Mouse (Mus musculus) urinary bladder, adult 2 months (tissue): ENCODE data around the gene Efemp2. TPM values are rescaled to one million over a fixed set of nuclear protein-coding genes. Genes with fewer than 3 reads are reported as not detected.

Experiments used
- DNase-seq: peaks from one replicate; pipeline ENCODE4 v3.0.0; 2022; ENCODE audit warnings: low spot score
- polyA plus RNA-seq: library from polyadenylated mRNA; depleted of rRNA; stranded (reverse); fragments of >200 nt; gene quantifications from 2 replicates; pipeline ENCODE4 v1.2.3, GENCODE M21; 2012; rRNA removed

The Efemp2 gene
- polyA plus RNA-seq, 1 experiment, result 77.3 TPM

GRCm38 (mm10) chr19:5496052-5496370 is 22.3 kb downstream of the Efemp2 start:
- no peak for DNase-seq

DNA sequence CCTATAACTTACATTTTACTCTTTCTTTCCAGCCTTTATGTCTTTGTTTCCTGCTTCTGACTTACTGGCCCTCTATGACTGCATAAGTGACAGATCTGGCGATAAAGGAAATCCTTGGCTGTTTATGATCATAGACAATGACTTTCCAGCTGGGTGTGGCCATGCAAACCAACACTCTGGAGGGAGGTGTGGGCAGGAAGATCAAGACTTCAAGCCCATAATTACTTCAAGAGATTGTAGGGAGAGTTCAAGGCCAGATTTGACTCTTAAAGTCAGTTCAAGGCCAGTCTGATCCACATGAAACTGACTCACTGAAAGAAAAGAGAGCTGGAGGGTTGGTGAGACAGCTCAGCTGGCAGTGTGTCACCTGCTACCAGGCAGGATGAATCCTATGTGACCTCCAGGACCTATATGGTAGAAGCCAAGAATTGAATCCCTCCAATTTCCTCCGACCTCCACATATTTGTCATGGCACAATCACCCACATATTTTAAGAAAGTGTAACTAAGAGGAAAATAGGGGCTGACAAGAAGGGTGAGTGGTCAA is 26.6 kb downstream of the Efemp2 start:
- no peak for DNase-seq

DNA sequence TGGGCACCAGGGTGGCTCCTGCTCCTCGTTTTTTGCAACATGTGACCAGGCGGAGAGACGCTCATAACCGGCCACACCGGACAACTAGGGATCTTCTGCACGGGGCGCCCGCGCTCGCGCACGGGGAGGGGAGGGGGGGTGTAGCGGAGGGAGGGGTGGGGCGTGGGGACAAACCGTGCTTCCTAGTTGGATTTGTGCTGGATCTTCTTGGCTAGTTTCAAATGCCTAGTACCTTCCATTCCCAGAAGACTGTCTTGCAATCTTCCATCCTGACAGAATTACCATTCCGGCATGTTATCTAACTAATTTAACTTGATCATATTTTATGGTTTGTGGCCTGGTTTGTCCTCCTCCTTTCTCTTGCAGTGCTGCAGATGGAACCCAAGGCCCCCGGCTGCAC is 29.9 kb downstream of the Efemp2 start, which contains the start of gene 1700020D05Rik:
Gene 1700020D05Rik (minus strand): TSS at position 101 of the 400 bp plus-strand sequence.
- DNase-seq, result no peak

DNA sequence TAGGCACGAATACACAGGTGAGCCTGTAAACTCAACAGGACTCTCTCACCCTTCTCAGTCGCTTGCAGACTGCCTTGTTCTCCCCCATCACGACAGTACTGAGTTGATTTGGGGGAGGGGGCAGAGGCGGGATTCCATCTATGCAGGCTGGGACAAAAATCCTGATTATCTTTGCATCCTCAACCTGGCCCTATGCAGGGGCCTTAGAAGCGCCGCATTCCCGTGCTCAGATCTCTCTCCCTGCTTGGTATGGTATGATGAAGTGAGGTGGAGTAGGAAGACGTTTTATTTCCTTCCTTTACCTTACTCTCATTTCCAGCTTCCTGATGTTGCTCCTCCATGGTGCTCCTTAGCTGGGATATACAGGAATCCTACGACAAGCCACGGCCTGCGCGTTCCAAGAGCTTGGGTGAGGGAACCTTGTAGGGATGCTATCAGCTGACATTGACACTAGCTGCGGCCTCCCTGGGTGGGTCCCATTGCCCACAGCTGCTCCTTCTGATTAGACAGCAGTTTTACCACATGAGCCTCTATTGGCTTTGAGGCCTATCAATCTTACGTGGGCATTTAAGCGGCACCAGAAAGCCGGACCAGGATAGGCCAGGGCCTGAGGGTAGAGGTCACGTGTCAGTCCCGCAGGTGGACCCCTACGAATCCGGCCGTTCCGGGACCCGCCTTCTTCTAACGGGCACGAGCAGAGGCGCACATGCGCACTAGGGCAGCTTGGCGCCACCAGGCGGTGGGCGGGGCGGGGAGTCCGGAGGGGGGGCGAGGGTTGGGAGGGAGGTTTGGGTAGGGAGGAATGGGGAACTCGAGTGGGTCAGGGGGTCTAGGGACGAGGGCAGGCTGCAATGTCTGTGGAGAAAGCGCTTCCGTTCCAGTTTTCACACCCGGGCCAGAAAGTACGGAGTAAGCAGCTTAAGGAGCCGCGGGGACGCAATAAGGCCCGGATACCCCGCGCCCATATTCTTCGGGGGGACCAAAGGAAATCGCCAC is 36.6 kb downstream of the Efemp2 start, which contains the start of gene Snx32:
Gene Snx32 (minus strand): TSS at position 508 of the 996 bp plus-strand sequence.
- peak; percentile 89 for DNase-seq

- no peak for DNase-seq
Measured at GRCm38 (mm10) chr19:5511074-5511632, 37.4 kb downstream of the Efemp2 start.

DNA sequence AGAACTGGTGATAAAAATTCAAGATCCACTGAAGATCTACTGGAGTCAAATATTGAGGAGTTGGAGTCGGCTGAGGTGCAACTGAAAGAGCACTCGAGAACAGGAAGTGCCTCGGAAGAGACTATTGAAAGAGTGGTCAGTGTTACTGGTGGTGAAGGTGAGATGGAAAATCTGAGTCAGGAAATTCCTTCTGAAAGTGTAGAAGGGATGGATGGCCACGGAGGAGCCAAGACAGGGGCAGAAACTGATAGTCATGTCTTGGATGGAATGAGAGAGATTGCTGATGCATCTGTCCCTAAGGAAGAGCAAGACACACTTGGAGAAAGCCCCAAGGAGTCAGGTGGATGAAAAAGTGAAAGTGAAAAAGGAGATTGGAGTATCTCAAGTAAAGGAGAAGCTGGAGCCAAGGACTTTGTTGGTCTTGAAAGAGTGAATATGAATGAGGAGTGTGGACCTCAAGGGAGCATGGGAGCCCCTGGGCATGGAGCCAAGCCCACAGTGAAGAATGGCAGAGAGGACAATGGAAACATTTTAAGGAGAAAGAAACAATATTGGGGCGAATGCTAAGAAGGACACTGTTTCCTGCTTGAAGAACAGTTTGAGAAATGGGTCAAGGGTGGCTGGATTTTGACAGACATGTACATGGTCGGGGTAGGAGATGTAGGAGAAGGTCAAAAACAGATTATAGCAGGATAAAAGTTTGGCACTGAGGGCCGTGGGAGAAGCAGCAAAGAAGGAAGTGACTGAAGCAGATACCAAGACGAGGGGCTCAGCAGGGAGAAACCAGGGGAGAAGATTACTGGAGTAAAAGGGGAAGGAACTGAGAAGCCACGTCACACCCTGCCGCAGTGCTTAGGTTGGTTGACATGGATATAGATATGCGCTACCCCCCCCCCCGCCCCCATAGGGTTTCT is 38.6 kb downstream of the Efemp2 start:
- DNase-seq, result no peak

- DNase-seq, result no peak
Measured at GRCm38 (mm10) chr19:5513005-5513349, 39.2 kb downstream of the Efemp2 start.

DNA sequence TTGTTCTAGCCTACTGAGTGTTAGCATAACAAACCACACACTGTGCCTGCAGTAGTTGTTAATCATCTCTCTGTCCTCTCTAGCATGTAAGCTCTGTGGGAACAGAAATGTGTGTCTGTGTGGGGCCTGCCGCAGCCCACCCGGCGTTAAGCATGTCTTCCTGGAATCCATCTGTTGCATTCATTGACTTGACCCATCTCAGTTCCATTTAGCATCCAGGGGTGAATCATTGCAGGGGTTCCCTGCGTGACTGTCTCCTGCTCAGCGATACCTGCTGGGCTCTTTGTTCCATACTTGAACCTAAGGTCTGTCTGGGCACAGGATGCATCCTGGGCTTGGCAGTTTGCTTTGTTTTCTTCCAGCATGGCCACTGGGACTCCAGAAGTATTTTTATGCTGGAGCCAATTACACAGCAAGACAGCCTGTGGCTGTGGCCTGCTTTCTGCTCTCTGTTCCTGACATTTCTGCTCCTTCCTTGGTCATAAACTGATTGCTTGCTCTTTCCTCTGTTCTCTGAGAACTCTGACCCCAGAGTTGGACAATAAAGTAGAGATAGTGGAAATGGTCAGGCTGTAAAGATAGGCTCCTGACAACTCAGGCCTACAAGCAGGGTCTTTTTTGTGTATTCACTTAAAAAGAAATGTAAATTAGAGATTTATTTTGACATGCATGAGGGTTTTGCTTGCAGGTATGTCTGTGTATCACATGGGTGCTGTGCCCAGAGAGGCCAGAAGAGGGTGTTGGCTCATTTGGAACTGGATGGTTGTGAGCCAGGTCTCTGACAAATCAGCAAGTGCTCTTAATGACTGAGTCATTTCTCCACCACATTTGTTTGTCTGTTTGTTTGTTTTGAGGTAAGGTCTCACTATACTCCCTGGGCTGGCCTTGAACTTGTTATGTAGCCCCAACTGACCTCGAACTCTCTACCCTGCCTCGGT is 42.4 kb downstream of the Efemp2 start:
- no peak for DNase-seq

GRCm38 (mm10) chr19:5516906-5517505 is 43.3 kb downstream of the Efemp2 start:
- no peak for DNase-seq

GRCm38 (mm10) chr19:5518721-5519120 is 45.0 kb downstream of the Efemp2 start:
- DNase-seq, result no peak

DNA sequence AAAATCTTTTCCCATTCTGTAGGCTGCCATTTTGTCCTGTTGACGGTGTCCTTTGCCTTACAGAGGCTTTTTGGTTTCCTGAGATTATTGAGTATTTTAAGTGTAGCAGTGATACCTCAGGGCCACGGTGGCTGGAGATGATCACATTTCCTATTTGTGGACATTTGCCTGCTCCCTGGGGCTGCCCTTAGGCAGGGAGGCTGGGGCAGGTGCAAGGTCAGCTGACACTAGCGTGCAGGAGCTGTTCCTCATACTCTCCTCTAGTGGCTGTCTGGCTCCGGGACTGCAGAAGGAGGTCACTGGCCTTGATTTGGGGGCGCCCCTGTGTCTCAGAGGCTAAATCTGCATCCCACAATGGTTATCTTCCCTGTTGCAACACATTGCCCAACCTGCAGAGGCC is 51.5 kb downstream of the Efemp2 start:
- no peak for DNase-seq

DNA sequence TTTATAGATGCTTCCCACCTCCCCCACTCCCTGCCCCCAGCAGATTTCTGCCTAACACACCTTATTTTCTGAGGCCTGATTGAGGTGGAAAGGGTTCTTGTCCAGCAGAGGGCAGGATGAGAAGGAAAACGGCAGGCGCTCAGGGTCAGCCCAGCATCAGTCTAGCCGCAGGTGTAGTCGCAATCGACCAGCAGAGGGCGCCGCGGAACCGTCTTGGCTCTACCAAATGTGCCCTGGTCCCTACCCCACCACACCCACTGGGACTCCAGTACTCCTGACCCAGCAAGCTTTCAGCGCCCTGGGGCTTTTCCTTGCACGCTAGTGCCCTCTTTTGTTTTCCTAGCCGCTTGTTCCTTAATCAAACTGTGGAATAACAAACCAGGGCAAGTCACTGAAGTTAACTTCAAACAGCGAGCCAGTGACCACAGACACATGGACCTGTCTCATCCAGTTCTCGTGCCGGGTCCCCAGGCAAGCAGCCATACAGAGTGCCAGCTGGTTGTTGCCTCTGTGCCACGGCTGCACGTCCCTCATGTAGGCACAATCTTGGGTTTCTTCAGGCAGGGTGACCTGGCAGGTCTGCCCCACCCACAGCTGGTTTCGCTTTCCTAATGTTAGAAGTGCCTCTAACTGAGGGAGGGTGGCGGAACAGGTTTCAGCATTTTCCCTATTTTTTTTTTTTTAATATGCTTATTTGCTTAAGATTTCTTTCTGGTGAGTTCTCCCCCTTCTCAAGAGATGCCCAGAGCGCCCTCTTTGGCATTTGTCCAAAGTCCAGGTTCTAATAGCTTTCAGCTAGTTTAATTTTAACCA is 55.8 kb downstream of the Efemp2 start:
- DNase-seq, result peak; percentile 98

DNA sequence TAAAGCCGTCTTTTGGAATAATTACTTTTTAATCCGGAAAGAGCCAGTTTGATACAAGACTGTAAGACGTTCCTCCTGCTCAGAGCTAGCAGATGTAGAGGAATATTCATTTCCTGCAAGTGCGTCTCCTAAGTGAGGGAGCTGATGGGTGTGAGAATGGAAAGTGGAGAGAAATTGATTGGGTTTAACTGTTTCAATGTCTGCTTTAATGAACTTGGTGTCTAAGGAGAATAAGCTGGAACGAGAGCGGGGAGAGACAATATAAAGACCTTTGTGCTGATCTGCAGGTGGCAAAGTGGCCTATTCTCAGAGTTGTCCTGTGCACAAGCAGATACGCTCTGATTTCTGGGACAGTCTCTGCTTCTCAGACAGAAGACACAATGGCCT is 56.4 kb downstream of the Efemp2 start:
- DNase-seq, result no peak

Other genes starting within 250 kb of the Efemp2 start
- gene Pacs1, start 200.8 kb upstream of the Efemp2 start, polyA plus RNA-seq, result 16.3 and 22.6 TPM in 2 replicates
- gene Sf3b2, start 178.5 kb upstream of the Efemp2 start, polyA plus RNA-seq, result 97.3 and 108 TPM in 2 replicates
- 0.03 and 0.04 TPM in 2 replicates for gene Gal3st3, start 175.6 kb upstream of the Efemp2 start, polyA plus RNA-seq
- not detected in 2 replicates for gene Catsper1, start 138.2 kb upstream of the Efemp2 start, polyA plus RNA-seq
- gene Cst6, start 124.4 kb upstream of the Efemp2 start, polyA plus RNA-seq, result 3.6 and 4.4 TPM in 2 replicates
- 24.4 and 26.8 TPM in 2 replicates for gene Eif1ad, start 107.2 kb upstream of the Efemp2 start, polyA plus RNA-seq
- 125 and 147 TPM in 2 replicates for gene Banf1, start 106.8 kb upstream of the Efemp2 start, polyA plus RNA-seq
- 36.7 and 51.4 TPM in 2 replicates for gene Sart1, start 85.3 kb upstream of the Efemp2 start, polyA plus RNA-seq
- gene Tsga10ip, start 71.4 kb upstream of the Efemp2 start, polyA plus RNA-seq, result not detected in 2 replicates
- 228 and 236 TPM in 2 replicates for gene Drap1, start 49.0 kb upstream of the Efemp2 start, polyA plus RNA-seq
- gene AI837181, start 48.8 kb upstream of the Efemp2 start, polyA plus RNA-seq, result 65.3 and 68.9 TPM in 2 replicates
- 0.07 TPM in 1 of 2 replicates, not detected in the other for gene Fosl1, start 26.4 kb upstream of the Efemp2 start, polyA plus RNA-seq
- 11.3 and 15.1 TPM in 2 replicates for gene Ccdc85b, start 16.1 kb upstream of the Efemp2 start, polyA plus RNA-seq
- gene Fibp, start 13.3 kb upstream of the Efemp2 start, polyA plus RNA-seq, result 95.7 and 122 TPM in 2 replicates
- gene Ctsw, start 5.4 kb upstream of the Efemp2 start, polyA plus RNA-seq, result 2.6 and 4.0 TPM in 2 replicates
- gene Mus81, start 14.4 kb downstream of the Efemp2 start, polyA plus RNA-seq, result 23.3 and 32.8 TPM in 2 replicates
- 669 and 714 TPM in 2 replicates for gene Cfl1, start 16.5 kb downstream of the Efemp2 start, polyA plus RNA-seq
- 1.5 and 2.2 TPM in 2 replicates for gene 1700020D05Rik, start 29.8 kb downstream of the Efemp2 start, polyA plus RNA-seq
- 33.0 and 37.7 TPM in 2 replicates for gene Snx32, start 36.6 kb downstream of the Efemp2 start, polyA plus RNA-seq
- 4.7 and 5.1 TPM in 2 replicates for gene Ovol1, start 86.7 kb downstream of the Efemp2 start, polyA plus RNA-seq
- 4.8 and 7.1 TPM in 2 replicates for gene Ap5b1, start 94.1 kb downstream of the Efemp2 start, polyA plus RNA-seq
- 38.2 and 41.2 TPM in 2 replicates for gene Rnaseh2c, start 127.9 kb downstream of the Efemp2 start, polyA plus RNA-seq
- 60.1 and 67.7 TPM in 2 replicates for gene Kat5, start 136.3 kb downstream of the Efemp2 start, polyA plus RNA-seq
- 58.3 and 64.0 TPM in 2 replicates for gene Rela, start 163.5 kb downstream of the Efemp2 start, polyA plus RNA-seq
- gene Sipa1, start 189.8 kb downstream of the Efemp2 start, polyA plus RNA-seq, result 17.3 and 19.6 TPM in 2 replicates
- gene Map3k11, start 214.8 kb downstream of the Efemp2 start, polyA plus RNA-seq, result 19.9 and 22.0 TPM in 2 replicates
- 40.5 and 53.5 TPM in 2 replicates for gene Pcnx3, start 215.0 kb downstream of the Efemp2 start, polyA plus RNA-seq
- 0.13 and 0.25 TPM in 2 replicates for gene Kcnk7, start 230.4 kb downstream of the Efemp2 start, polyA plus RNA-seq